Mouse (Mus musculus): Measurements from ENCODE around the gene Cd300c2. TPM values are rescaled to one million over a fixed set of nuclear protein-coding genes. Genes with fewer than 3 reads are reported as not detected.

The Cd300c2 gene
- total and polyA plus RNA-seq, 3 experiments, result not detected

GRCm38 (mm10) chr11:114981866-114982265 is 19.8 kb downstream of the Cd300c2 start:
- dilution Hi-C loops (cut with MboI; ENCODE audit: extremely low pct_ligation_motif_present, extremely low pct_unique_long_range_greater_than_20kb, low sequenced_read_pairs) (no loop called here), in situ Hi-C loops (cut with MboI; ENCODE audit: low pct_ligation_motif_present, low pct_unique_long_range_greater_than_20kb, low sequenced_read_pairs) (no loop called here)
- Histone ChIP-seq H3K79me2 (replicated peaks; ENCODE audit: control insufficient read depth, extremely low read depth, insufficient read depth, poor library complexity, severe bottlenecking) (no peaks in the 10 kb centered on the region), H3K4me3 (replicated peaks in 1 of 3; ENCODE audit: low read depth in 2 of 3, low read length in 2 of 3, poor library complexity in 1 of 3) (no peak overlapping the region), H3K36me3 (replicated peaks in 1 of 2; ENCODE audit: control insufficient read depth in 1 of 2, insufficient read depth in 1 of 2, low read length in 1 of 2) (no peaks in the 10 kb centered on the region), H3K4me1 (ENCODE audit: control insufficient read depth in 1 of 2, insufficient read depth in 2 of 2) (no peaks in the 10 kb centered on the region), H3K4me2 (ENCODE audit: insufficient read depth, low read depth, poor library complexity, severe bottlenecking) (no peak overlapping the region), H3K9me3 (replicated peaks; ENCODE audit: low read length) (peaks cover 15% of the 10 kb centered on the region), H3K27ac (ENCODE audit: insufficient read depth, low read depth) (no peak overlapping the region), H3K27me3 (replicated peaks) (peaks cover 48% of the 10 kb centered on the region), H3K9ac (ENCODE audit: insufficient read depth, low read depth) (no peak overlapping the region)
- TF ChIP-seq UBTF (IDR thresholded peaks at IDR 0.05; ENCODE audit: low read depth, low read length), result no peak
- no peak for TF ChIP-seq MXI1 (IDR thresholded peaks at IDR 0.05; ENCODE audit: low read depth, low read length)
- no peak for DNase-seq (ENCODE audit: extremely low read depth)

- dilution Hi-C loops (cut with MboI; ENCODE audit: extremely low pct_ligation_motif_present, extremely low pct_unique_long_range_greater_than_20kb, low sequenced_read_pairs), result no loop called here
- no peak overlapping the region for H3K9ac ChIP-seq (ENCODE audit: insufficient read depth, low read depth)
- DNase-seq (ENCODE audit: extremely low read depth), result no peak
- H3K27ac ChIP-seq (ENCODE audit: insufficient read depth, low read depth), result no peak overlapping the region
- H3K4me1 ChIP-seq (ENCODE audit: control insufficient read depth in 1 of 2, insufficient read depth in 2 of 2), result peaks cover 0 to 5% of the 10 kb centered on the region in 2 experiments; a peak in 1 of 4 replicates
- H3K27me3 ChIP-seq (replicated peaks), result peaks cover 2% of the 10 kb centered on the region
- H3K79me2 ChIP-seq (replicated peaks; ENCODE audit: control insufficient read depth, extremely low read depth, insufficient read depth, poor library complexity, severe bottlenecking), result no peaks in the 10 kb centered on the region
- H3K36me3 ChIP-seq (replicated peaks in 1 of 2; ENCODE audit: control insufficient read depth in 1 of 2, insufficient read depth in 1 of 2, low read length in 1 of 2), result no peaks in the 10 kb centered on the region
- peaks cover 26% of the 10 kb centered on the region for H3K9me3 ChIP-seq (replicated peaks; ENCODE audit: low read length)
- H3K4me3 ChIP-seq (replicated peaks in 1 of 3; ENCODE audit: low read depth in 2 of 3, low read length in 2 of 3, poor library complexity in 1 of 3), result no peak overlapping the region
- no peak overlapping the region for H3K4me2 ChIP-seq (ENCODE audit: insufficient read depth, low read depth, poor library complexity, severe bottlenecking)
- in situ Hi-C loops (cut with MboI; ENCODE audit: low pct_ligation_motif_present, low pct_unique_long_range_greater_than_20kb, low sequenced_read_pairs), result no loop called here
- TF ChIP-seq TBP (conservative IDR thresholded peaks at IDR 0.05; ENCODE audit: low read depth, low read length), result no peak
- TF ChIP-seq POLR2AphosphoS2 (IDR thresholded peaks at IDR 0.05; ENCODE audit: low read depth, low read length), result no peak
- TF ChIP-seq NRF1 (IDR thresholded peaks at IDR 0.05; ENCODE audit: low read depth, low read length), result no peak
- TF ChIP-seq TCF12 (IDR thresholded peaks at IDR 0.05; ENCODE audit: low read depth, low read length), result no peak
- no peak for TF ChIP-seq CHD2 (IDR thresholded peaks at IDR 0.05; ENCODE audit: low read length)
- no peak for TF ChIP-seq RCOR1 (conservative IDR thresholded peaks at IDR 0.05; ENCODE audit: low read depth, low read length)
Measured at GRCm38 (mm10) chr11:114972726-114973125, 29.0 kb downstream of the Cd300c2 start.

GRCm38 (mm10) chr11:114968752-114969207 is 32.9 kb downstream of the Cd300c2 start, which contains the start of gene Cd300c:
Cd300c (minus strand) TSS chr11:114969157.
- Histone ChIP-seq H3K9ac (ENCODE audit: insufficient read depth, low read depth) (no peak within 1 kb of the TSS), H3K4me1 (ENCODE audit: control insufficient read depth in 1 of 2, insufficient read depth in 2 of 2) (peaks cover 8 to 13% of the 10 kb centered on the region in 2 experiments), H3K27ac (ENCODE audit: insufficient read depth, low read depth) (no peak within 1 kb of the TSS), H3K4me3 (replicated peaks in 1 of 3; ENCODE audit: low read depth in 2 of 3, low read length in 2 of 3, poor library complexity in 1 of 3) (no peak within 1 kb of the TSS), H3K4me2 (ENCODE audit: insufficient read depth, low read depth, poor library complexity, severe bottlenecking) (no peak within 1 kb of the TSS), H3K79me2 (replicated peaks; ENCODE audit: control insufficient read depth, extremely low read depth, insufficient read depth, poor library complexity, severe bottlenecking) (no peaks in the 10 kb centered on the region), H3K9me3 (replicated peaks; ENCODE audit: low read length) (peaks cover 21% of the 10 kb centered on the region), H3K36me3 (replicated peaks in 1 of 2; ENCODE audit: control insufficient read depth in 1 of 2, insufficient read depth in 1 of 2, low read length in 1 of 2) (no peaks in the 10 kb centered on the region), H3K27me3 (replicated peaks) (peaks cover 2% of the 10 kb centered on the region)
- in situ Hi-C loops (cut with MboI; ENCODE audit: low pct_ligation_motif_present, low pct_unique_long_range_greater_than_20kb, low sequenced_read_pairs) (no loop called here), dilution Hi-C loops (cut with MboI; ENCODE audit: extremely low pct_ligation_motif_present, extremely low pct_unique_long_range_greater_than_20kb, low sequenced_read_pairs) (no loop called here)
- TF ChIP-seq ZC3H11A (IDR thresholded peaks at IDR 0.05; ENCODE audit: low read depth, low read length) (no peak), MAX (IDR thresholded peaks at IDR 0.05; ENCODE audit: low read length) (no peak), CTCF (conservative IDR thresholded peaks at IDR 0.05 in 1 of 2, IDR thresholded peaks at IDR 0.05 in 1 of 2; ENCODE audit: low read depth in 2 of 2, low read length in 2 of 2) (no peak), ZKSCAN1 (IDR thresholded peaks at IDR 0.05; ENCODE audit: borderline replicate concordance, low read depth, low read length) (no peak), TCF12 (IDR thresholded peaks at IDR 0.05; ENCODE audit: low read depth, low read length) (no peak), JUND (conservative IDR thresholded peaks at IDR 0.05; ENCODE audit: low read depth, low read length) (no peak)
- DNase-seq (ENCODE audit: extremely low read depth), result no peak

Data from CH12.LX (cell line).